Mouse (Mus musculus): ENCODE measurements at regions not wholly inside any gene's neighbourhood (a gene's known extent, or its start where the extent isn't known, plus 50 kb on each side); places are given as distances from the start of the nearest gene placed in this dataset.

- no peak for DNase-seq
These were observed 1561.2 kb upstream of the Zeb2 start for GRCm38 (mm10) chr2:46678366-46678765.

- DNase-seq = no peak
These were observed 1552.5 kb upstream of the Zeb2 start for GRCm38 (mm10) chr2:46669517-46670291.

- peak; percentile 7 for DNase-seq
These were observed 1549.8 kb upstream of the Zeb2 start for GRCm38 (mm10) chr2:46666990-46667337.

DNA sequence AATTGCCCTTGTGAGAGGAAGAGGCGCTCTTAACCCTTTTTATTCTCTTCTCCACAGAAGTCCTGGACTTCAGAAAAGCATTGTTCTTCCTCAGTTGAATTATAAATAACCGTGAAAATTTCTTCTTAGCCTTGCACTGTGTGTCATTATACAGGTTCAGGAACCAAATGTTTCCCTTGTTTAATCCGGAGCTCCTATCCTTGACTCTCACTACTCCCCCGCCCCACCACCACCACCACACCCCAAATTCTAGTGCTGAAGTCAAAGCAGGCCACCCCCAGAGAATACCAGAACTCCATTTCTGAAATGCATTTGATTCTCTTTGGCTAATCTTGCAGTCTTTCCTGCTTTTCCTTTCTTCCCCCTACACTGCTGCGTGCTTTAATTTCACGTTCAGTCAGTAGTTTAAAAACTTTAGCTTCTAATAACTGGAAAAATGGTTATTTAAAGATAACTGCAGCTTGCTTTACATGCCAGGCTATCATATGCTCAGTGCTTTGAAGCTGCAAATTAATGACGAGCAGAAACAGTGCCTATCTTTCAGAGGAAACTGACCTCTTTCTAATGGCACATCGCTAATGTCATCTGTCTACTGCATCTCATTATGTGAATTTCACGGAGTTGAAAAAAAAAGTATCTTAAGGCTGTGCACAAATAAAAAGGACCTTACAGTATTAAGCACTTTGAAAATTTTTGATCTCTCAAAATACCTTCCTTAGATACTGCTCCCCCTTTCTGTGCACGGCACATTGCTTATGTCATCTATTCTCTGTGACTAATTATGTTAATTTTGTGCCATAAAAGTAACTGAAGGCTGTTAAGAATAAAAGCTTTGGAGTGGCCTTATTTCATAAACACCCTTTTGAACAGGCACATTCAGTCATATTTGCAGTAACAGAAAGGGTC lies 1549.1 kb upstream of the Zeb2 start:
- DNase-seq = peak; percentile 6

DNA sequence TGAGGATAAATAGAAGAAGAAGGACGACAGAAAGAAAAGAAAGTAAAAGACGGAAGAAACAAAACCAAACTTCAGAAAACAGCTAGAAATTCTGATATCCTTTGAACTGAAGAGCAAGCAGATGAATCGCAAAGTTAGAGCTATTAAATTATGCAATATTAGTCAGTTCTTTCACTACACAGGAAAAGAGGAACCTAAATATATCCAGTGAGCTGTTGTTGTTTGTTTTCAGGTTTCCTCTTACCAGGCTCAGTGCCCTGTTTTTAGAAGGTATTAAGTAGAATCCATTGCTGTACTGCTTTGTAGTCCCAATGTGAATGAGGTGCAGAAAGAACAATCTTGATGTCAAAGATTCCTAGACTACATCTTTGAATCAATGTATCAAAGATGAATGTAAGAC lies 1544.7 kb upstream of the Zeb2 start:
- DNase-seq = no peak

DNA sequence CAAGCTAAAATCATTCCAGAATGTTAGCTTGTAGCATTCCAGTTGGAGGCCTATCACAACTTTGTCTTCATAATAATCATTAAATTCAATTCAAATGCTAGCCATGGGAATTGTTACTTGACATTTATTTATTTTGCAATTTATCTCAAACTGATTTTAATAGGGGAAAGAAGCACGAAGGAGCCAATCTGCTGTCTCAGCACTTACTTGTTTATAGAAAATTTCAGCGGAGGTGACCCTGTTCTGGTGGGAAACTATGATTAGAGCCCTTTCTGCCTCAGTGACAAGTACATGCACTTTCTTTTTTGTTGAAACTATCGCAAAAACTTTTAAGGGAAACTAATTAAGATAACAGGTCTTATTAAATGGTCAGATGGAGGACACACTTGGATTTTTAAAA lies 1543.4 kb upstream of the Zeb2 start:
- DNase-seq = no peak

GRCm38 (mm10) chr2:46655289-46655688 lies 1538.1 kb upstream of the Zeb2 start:
- no peak for DNase-seq

GRCm38 (mm10) chr2:46652616-46653015 lies 1535.4 kb upstream of the Zeb2 start:
- DNase-seq = no peak

DNA sequence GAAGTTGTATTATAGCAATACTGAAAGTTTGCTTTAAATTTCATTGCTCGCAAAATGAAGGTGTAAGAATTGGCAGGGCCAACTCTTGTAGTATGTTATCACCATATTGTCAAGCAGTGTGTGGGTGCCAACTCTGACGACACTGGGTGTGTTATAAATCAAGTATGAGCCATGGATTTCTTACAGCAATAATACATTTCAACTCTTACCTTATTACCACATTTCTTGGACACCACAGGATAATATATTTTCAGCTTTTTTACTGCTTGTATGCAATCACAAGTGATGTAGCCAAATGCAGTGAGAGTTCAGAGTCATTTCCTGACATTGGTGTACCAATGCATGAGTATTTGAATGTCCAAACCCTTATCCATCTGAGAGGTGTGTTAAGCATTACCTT lies 1529.2 kb upstream of the Zeb2 start:
- no peak for DNase-seq

DNA sequence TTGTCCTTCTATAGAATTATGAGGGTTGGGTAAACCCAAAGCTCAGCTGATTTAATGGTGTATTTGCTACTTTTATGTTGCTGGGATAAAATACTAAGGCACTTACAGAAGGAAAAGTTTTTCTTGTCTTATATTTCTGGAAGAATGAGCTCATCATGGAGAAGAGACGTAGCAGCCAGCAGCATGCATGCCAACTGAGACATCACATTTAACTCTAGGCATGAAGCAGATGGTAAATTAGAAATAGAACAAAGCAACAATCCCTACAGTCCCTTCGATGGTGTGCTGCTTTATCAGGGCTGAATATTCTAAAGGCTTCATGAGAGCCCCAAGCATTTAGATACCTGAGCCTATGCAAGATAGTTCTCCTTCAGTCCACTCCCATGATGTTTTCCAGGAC lies 1492.0 kb upstream of the Zeb2 start:
- DNase-seq = no peak

- no peak for DNase-seq
These were observed 1464.6 kb upstream of the Zeb2 start for GRCm38 (mm10) chr2:46581773-46582172.

- no peak for DNase-seq
These were observed 1453.2 kb upstream of the Zeb2 start for GRCm38 (mm10) chr2:46570416-46570815.

GRCm38 (mm10) chr2:46533395-46533794 lies 1416.2 kb upstream of the Zeb2 start:
- no peak for DNase-seq

DNA sequence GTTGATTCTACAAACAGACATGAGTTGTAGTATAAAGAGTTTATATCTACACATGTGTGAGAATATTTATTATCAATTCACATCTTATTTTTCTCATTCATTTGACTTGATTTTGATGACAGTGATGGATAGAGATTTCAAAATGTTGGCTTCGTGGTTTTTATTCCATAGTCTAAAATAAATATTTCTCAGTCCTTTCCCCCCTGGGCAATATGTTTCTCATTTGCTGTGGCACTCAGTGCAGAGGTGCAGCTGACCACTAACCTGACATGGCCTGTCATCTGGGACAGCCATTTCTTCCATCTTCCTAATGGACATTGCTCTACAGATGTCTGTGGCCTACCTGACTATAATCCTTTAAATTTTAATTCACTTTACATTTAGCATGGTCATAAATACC lies 1413.5 kb upstream of the Zeb2 start:
- no peak for DNase-seq

GRCm38 (mm10) chr2:46525223-46525622 lies 1408.0 kb upstream of the Zeb2 start:
- no peak for DNase-seq

- DNase-seq = no peak
These were observed 1407.4 kb upstream of the Zeb2 start for GRCm38 (mm10) chr2:46524625-46525024.

- DNase-seq = no peak
These were observed 1404.2 kb upstream of the Zeb2 start for GRCm38 (mm10) chr2:46521147-46521965.

GRCm38 (mm10) chr2:46512237-46513028 lies 1395.2 kb upstream of the Zeb2 start:
- DNase-seq = no peak

- no peak for DNase-seq
These were observed 1389.8 kb upstream of the Zeb2 start for GRCm38 (mm10) chr2:46506951-46507350.

DNA sequence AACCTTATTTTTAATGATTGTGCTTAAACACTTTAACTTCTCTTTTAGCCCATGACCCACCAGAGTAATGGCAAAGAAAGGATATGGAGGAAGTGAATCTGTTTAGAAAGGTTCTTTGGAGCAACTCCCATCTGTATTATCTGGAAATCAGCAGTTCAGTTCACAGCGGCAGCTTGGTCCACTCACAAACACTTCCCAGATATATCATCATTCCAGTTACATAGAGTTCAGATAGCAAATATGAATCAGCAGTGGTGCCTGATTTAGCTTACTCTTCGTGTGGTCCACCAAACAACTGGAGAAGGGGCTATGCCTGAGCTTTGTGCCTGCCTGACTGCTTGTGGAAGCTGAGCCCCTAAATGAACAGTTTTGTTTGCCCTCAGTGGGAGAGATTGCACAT lies 1385.9 kb upstream of the Zeb2 start:
- DNase-seq = no peak

DNA sequence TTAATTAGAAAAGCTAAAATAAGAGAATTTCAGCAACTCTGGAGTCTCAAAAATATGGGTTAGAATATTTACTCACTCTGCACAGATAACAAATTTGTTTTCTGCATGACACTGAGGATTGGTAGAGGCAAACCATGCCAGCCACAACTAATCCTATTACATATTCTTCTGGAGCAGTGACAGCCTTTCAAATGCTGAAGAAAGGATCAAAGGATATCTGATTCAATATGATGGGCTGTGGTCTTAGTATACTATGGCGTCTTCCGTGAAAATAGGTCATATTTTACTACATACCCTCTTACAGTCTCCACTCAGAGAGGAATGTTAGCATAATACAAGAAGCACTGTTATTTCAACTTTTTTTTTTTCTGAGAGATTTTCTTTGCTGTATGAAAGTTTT lies 1375.1 kb upstream of the Zeb2 start:
- DNase-seq = no peak

GRCm38 (mm10) chr2:46491081-46491480 lies 1373.9 kb upstream of the Zeb2 start:
- DNase-seq = no peak
